Mouse (Mus musculus): ENCODE measurements around the gene Slc34a3.

Gene Slc34a3

GRCm38 (mm10) chr2:25195211-25196156 lies 38.7 kb downstream of the Slc34a3 start:
- DNase-seq (ENCODE audit: inconsistent age in 2 of 2, low spot score in 1 of 2): peak; percentile 78 to 93

DNA sequence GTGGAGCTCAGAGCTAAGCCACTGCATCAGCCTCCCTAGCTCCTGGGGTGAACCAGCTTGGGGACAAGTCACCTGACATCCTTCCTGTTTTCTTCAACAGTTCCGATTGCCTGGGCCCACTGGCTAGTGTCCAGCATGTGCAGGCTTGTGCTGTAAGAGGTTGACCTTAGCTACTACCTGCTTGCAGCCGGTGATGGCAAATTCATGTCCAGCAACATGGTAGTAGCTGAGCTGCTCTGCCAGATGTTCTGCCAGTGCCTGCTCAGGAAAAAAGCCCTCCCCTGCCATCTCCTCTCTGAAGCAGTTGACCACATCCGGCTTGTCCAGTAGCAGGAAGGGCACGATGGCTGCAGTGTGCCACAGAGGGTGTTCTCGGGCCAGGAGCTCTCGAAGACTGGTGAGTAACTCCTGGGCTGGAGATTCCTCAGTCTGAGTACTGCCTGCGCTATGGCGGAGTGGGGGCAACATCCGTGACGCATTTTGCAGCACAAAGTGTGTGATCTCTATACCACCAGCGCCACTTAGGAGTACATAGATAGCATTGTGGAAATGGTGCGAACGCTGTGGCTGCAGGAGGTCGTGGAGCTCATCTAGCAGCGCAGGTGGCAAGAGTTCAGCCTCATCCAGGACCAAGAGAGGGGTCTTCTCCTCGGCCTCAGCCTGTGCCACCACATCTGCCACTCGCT lies 39.5 kb downstream of the Slc34a3 start:
- peak in 1 of 2 experiments; percentile 68 for DNase-seq (ENCODE audit: inconsistent age in 2 of 2, low spot score in 1 of 2)

DNA sequence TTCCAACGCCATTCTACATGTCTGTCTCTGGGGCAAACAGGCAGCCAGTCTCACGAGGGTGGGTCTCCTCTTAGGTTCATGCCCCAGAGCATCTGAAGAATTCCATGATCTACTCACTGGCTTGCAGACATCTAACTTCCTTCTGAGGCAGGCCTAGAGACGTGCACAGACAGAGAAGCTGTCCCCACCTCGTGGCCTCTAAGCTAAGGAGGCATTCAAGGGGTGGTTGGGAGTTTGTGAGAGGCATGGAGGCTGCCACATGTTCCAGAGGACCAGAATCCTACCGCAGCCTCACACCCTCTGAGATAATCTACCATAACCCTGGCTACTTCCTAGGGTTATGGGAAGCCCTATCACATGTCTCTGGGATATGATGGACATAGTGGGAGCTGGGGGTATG lies 40.2 kb downstream of the Slc34a3 start:
- no peak for DNase-seq (ENCODE audit: inconsistent age in 2 of 2, low spot score in 1 of 2)

DNA sequence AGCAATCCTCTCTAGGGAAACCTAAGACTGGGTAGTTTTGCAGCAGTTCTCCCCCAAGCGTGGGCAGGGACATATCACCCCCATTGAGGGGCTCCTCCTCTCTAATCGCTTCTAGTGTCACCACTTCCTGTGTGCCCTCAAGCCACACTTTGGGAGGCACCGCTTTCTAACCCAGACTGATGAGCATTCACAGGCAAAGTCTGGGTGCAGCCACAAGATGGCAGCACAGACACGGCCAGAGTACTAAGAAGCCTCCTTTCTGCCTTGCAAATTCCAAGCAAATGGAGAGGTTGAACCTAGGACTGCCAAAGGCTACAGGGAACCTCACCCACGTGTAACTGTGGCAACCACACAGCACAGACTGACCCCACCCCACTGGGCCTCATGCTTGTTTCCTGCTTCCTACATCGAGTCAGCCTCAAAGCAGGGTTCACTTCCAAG lies 40.8 kb downstream of the Slc34a3 start:
- peak; percentile 84 to 93 for DNase-seq (ENCODE audit: inconsistent age in 2 of 2, low spot score in 1 of 2)

GRCm38 (mm10) chr2:25187841-25188240 lies 46.3 kb downstream of the Slc34a3 start:
- no peak for DNase-seq (ENCODE audit: inconsistent age in 2 of 2, low spot score in 1 of 2)

DNA sequence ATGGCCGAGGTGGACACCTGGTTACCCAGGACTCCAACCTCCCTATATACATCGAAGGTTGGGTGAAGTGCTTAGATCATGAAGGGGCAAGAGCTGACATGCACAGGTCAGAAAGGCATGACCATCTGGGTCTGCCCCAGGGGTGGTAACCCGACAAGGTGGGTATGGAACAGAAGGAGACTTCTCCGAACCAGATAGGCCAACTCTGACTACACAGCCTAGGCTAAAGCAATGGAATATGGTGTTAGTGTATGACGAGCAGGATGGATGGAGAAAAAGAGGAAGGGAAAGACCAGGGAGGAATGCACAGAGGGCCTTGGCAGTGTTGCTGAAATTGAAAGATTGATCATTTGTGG lies 47.6 kb downstream of the Slc34a3 start:
- no peak for DNase-seq (ENCODE audit: inconsistent age in 2 of 2, low spot score in 1 of 2)

GRCm38 (mm10) chr2:25185625-25186574 lies 48.3 kb downstream of the Slc34a3 start:
- DNase-seq (ENCODE audit: inconsistent age in 2 of 2, low spot score in 1 of 2): peak; percentile 50 to 76

GRCm38 (mm10) chr2:25184496-25184895 lies 49.7 kb downstream of the Slc34a3 start:
- no peak for DNase-seq (ENCODE audit: inconsistent age in 2 of 2, low spot score in 1 of 2)

DNA sequence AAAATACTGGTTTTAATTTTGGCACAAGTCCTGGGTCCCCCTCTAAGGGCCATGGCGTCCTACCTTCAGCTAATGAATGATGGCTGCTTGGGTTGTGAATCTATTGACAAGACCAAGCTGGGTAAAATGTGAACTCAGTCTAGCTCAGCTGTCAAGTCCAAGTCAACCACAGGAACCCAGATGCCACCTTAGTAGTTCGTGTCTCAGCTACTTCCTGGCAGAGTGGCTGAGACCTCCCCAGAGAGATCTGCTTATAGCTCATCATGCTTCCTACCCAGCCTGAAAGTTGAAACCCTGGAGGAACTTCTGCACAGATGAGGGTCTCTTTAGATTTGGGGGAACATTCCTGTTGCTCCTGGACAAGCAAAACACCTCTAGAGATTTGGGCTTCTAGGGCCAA lies 50.8 kb downstream of the Slc34a3 start:
- no peak for DNase-seq (ENCODE audit: inconsistent age in 2 of 2, low spot score in 1 of 2)

GRCm38 (mm10) chr2:25182664-25183063 lies 51.5 kb downstream of the Slc34a3 start:
- DNase-seq (ENCODE audit: inconsistent age in 2 of 2, low spot score in 1 of 2): no peak

DNA sequence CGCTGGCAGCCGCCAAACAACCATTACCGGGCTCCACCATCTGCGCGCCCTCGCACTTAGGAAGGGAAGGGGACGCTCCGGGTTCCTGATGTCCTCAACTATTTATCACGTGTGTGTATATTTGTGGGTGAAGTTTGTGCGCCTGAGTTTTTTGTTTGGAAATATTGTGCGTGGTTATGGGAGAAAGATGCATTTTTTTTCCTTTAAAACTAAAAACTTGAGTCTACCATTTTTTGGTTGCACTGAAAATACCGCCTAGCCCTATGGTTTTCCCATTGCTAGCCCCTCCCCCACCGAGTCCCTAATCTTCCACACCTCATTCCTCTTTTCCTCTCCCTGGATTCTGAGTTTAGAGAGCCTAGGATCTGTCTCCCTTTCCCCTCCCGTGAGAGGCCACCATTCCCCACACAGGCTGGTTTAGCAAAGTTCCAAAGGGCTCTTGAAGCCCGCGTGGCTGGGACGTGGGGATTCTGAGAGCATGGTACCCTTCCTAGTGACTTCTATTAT lies 52.2 kb downstream of the Slc34a3 start:
- DNase-seq (ENCODE audit: inconsistent age in 2 of 2, low spot score in 1 of 2): peak in 1 of 2 experiments; percentile 54

- peak in 1 of 2 experiments; percentile 69 for DNase-seq (ENCODE audit: inconsistent age in 2 of 2, low spot score in 1 of 2)
These were observed 52.9 kb downstream of the Slc34a3 start for GRCm38 (mm10) chr2:25180973-25181890.

DNA sequence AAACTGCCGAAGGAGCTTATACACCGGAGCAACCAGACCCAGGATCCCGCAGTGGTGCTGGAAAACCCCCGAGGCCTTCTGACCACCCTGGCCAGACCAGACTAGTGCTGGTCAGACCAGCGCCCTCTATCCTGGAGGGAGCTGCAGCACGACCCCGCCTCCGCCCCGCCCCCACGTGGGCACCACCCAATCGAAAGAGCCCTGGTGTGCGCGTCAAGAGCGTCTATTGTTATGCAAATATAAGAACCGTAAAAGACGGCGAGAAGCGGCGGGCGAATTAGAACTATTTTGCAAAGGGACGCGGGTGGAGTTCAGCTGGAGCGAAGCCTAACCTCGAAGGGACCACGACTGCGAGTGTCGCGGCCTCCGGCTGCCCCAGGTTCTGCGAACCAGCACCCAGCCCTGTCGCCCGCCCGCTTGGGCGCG lies 53.7 kb downstream of the Slc34a3 start, which contains the start of gene Nrarp:
Gene Nrarp (plus strand): TSS at position 281 of the 426 bp plus-strand sequence.
- peak; percentile 91 to 95 for DNase-seq (ENCODE audit: inconsistent age in 2 of 2, low spot score in 1 of 2)

DNA sequence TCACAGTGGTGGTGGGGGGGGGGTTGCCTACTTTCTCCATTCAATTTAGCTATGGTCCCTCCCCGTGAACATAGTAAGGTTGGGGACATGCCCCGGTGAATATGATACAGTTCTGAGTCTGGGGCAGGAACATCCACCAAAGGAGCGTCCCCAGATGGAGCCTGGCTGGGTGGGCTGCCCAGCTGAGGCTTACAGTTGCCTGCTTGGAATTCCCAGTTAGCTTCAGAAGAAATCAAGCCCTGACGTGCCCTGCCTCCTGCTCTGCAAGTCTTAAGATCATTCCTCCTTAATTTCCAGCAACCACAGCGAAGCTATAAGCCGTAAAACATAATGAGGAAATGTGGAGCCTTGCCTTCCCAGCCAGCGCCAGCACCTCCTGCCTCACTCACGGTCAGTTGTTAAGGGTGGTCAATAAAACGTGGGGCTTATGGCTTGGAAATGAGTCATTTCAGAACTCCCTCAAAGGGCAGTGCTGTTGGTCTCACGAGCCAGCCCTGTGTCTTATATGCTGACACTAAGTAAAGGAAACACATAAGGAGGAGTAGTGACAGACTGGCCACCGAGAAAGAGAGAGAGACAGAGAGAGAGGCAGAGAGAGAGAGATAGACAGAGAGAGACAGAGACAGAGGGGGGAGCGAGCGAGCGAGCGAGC lies 54.5 kb downstream of the Slc34a3 start:
- DNase-seq (ENCODE audit: inconsistent age in 2 of 2, low spot score in 1 of 2): no peak

Measured in adrenal gland, adult (tissue).